Mouse (Mus musculus) left cerebral cortex, adult 9 months (tissue): Measurements from ENCODE around the gene Clasp2.
"Not testable (repeated sequence)": the region's sequence is repeated elsewhere in the genome, so short reads cannot be mapped to it uniquely, and the experiment has no call there.

Experiments
- DNase-seq, 2 experiments: peaks; one replicate each; pipeline ENCODE4 v3.0.0; 2022; ENCODE audit warnings: low spot score in 2 of 2

Gene Clasp2

DNA sequence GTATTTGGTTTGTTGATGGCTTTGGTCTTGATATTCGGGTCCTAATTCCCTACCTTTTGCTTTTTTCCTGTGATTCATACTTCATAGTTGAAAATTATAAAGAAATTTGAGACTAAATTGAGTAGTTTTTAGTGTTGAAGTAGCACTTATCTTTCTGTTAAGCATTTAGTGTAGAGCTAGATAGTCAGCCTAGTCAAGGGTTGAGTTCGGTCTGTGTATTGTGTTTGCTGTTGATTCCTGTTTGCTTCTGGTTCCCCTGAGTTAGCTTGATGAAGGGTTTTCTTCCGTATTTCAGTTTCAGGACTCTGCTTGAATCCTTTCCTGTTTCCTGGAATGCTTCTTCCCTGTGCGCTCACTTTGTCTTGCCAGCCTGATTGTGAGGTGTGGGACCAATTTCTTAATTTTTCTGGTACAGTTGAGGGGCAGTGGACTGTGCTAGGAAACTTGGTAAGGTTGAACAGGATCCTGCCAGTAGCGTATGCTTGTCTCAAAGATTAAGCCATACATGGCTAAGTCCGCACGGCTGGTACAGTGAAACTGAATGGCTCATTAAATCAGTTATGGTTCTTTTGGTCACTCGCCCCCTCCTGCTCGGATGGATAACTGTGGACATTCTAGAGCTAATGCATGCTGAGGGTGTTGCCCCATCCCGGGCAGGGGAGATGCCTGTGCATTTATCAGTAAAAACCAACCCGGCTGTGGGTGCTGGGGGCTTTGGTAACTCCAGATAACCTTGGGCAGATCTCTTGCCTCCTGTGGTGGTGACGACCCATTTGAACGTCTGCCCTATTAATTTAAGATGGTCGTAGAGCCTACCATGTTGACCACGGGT, 14.8 kb downstream of the Clasp2 start:
- DNase-seq = no peak

DNA sequence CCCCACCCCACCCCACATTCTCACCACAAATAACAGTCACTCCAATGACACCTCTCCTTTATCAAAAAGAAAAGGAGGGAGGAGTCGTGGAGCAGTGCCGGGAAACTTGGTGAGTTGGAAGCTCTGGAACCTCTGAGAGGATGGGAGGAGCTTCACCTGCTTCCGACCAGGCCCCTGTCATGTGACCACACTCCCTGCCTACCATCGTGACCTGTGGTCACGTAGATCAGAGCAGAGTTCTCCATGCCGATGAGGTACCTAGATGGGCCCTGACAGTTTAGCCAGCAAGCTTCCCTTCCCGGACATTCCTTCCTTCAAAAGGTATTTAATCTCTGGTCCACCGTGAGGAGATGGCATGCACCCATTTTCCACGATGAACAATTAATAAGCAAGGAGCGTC, 17.2 kb downstream of the Clasp2 start:
- no peak for DNase-seq

DNA sequence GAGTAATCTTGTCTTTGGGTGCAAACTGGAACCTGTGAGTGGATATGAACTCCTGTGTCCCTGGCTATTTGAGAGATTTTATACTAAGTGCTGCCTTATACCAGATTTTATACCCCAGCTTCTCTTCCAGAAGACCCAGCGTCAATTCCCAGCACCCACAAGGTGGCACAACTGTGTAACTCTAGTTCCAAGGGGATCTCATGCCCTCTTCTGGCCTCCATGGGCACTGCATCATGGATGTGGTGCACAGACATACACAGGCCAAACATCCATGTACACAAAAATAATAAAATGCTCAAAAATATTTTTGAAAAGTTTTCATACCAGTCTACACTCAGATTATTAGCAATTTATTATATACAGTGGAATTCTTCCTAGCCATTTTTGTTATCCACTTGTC, 18.4 kb downstream of the Clasp2 start:
- DNase-seq = no peak

DNA sequence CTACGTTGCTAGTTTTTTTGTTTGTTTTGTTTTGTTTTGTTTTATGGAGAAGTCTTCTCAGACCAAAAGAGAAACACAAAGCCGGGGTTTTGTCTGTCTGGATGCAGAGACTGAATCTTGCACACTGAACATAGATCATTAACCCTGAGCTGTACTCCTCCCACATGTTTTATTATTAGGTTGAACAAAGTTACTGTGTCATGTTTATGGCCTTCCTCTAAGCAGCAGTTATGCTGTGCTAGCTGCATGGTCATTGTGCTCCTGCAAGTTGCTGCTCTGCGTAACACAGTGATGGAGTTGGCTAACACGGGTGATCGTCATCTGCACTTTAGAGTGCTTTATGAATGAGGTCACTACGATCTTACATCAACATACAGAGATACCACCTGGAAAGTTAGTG, 21.1 kb downstream of the Clasp2 start:
- no peak for DNase-seq

DNA sequence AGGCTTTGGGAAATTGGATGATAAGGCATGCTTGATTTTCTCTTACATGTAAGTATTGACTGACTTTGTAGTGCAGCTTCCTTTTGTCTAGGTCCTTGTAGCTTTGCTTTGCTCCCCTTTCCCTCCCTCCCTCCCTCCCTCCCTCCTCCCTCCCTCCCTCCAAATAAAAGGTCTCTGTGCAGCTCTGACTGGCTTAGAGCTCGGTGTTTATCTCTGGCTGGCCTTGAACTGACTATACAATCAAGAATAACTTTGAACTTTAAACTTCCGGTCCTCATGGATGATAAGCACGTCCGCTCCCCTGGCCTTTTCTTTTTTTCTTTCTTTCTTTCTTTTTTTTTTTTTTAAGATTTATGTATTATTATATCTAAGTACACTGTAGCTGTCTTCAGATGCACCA, 21.9 kb downstream of the Clasp2 start:
- DNase-seq = no peak

DNA sequence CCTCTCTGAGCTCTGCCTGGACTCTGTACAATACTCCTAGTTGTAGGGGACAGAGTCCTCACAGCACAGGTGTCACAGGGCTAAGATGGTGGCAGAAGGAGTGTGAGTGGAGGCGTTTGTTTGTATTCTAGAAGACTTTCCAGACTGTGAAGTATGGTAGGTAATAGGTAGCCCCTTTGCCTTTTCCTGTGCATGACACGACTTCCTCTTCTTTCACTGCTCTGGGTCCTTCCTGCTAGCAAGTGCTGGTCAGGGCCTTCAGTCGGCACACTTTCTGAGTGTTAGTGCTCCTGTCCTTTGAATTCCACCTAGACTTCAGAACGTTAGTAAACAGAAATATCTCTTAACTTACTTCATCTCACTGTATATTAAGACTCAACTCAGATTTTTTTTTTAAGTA, 29.4 kb downstream of the Clasp2 start:
- DNase-seq = no peak

DNA sequence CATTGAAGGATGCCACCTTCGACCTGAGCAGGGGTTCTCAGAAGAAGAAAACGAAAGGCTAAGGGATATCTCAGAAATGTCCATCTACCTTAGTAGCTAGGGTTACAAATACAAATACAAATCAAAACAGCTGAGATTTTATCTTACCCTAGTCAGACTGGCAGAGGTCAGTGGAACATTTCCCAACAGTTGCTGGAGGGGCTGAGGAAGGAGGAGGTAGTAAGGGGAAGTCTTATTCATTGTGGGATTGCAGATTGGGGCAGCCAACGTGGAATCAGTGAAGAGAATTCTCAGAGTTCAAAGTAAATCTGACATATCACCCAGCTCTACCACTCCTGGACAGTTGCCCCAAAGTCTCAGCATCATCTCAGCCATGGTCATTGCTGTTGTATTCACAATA, 39.6 kb downstream of the Clasp2 start:
- DNase-seq = no peak

DNA sequence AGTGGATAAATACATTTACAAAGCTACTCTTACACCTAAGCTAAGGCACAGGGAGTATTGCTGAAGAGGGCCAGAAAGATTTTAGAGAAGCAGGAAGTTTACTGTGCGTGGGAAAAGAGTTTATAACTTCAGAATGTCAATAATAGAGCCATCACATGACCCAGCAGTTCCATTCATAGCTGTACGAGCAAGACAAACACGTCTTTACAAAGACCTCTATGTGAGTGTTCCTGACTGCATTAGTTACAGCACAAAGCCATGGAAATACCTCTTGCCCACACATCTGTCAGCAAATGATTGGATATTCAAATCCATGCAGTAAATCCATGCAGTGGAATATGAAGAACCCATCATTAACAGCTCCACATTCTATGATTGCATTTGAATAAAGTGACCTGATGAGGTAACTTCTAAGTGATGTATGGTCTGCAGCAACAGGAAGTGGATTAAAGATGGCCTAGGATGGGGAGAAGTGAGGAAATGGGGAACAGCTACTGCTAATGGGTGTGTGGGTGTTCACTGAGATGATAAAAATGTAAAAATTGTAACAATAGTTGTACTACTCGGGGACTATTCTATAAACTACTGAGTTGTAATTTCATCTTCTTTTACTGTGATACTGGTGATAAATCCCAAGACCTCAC, 41.2 kb downstream of the Clasp2 start:
- no peak for DNase-seq

DNA sequence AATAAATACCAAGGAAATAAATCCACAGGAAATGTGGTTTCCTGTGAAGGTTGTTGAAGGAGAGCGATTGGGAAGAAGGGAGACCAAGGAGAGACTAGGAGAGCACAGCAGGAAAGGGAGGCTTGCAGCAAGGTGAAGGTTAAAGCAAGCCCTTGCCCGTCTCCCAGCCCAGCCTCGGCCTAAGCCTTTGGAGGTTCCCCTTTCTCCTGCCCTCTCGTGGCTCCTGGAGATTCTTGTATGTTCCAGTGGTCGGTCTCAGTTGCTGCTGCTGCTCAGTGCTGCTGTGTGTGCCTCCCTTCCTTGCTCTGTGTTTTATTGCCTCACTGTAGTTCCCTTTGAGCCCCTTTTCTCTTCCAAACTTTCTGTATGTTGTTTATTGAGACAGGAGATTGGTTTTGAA, 42.4 kb downstream of the Clasp2 start:
- no peak for DNase-seq

DNA sequence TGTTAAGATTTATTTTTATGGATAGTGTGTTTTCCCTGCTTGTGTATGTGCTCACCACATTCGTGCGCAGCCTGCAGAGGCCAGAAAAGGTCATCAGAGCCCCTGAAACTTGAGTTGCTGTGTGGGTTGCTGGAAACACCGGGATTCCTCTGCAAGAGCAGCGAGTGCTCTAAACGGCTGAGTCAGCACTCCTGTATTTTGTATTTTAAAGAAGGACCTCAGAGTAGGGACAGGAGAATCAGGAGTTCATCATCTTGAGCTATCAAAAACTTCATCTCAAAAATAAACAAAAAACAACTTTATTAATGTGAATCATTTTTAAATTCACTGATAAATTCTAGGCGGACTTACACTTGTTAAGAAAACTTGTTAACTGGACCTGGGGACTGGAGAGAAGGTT, 48.0 kb downstream of the Clasp2 start:
- DNase-seq = not testable (repeated sequence)

DNA sequence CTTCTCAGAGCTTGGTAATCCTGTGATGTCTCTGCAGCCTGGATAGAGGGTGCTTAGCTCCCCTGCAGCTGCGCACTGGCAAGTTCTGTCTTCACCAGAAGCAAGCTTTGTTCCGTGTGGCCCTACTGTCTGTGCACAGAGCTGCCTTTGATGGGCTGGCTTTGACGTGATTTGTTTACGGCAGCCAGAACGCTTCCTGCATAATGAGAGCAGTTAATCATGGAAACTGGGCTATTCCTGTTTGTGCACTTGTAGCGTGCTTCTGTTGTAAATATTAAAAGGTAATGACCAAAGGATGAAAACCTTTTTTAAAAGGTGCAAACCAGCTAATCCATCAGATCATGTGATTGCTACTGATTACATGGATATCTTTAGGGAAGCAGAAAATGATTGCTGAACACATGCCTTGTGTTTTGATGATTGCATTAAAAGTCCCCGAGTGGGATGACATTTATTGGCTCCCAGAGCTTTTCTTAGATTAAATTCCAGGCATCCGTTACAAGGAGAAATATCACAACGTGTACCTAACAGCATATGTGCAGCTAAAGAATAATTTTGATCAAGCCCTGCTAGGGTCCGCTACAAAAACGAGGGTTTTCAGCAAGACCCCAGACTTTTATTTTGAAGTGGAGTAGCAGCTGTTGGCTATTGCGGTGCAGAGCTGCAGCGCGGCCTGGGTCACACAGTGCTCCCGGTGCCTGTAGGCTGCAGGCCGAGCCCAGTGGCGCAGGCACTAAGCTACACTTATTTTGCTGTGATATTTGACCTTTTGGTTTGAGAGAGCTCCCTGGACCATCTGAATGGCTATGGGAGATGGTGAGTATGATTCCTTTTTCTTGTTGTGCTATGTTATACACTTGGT, 51.6 kb downstream of the Clasp2 start:
- peak; percentile 78 to 86 for DNase-seq

DNA sequence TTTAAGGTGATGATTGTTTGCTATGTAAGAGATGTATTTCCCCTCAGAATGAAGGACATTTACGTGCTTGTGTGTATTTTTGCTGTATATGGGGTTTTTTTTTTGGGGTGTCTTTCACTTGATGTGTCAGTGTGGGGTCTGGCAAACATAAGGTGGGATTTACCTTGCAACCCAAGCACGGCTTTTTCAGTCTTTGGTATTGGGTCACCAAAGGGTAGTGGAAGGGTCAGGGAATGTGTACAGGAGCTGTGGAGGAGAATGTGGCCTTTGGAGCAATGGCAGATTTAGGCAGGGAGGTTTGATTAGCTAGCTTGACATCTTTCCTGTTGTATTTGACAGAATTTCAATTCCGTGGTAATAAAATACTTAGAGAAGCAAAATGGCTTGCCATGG, 52.2 kb downstream of the Clasp2 start:
- no peak for DNase-seq

DNA sequence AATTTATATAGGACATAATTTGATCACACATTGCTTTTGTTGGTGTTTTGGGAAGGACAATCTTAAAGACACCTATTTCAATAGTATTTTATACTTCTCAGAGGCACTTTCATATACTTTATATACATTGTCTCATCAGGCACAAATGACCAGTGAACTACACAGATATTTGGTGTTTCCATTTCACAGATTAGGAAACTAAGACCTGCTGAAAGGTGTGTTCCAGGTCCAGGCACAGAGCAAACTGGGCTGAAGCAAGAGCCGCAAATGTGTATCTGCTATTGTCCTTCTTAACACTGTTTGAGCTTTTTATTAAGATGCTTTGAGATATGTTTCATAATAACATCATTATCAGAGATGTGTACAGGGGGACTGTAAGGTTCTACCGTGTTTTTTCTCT, 52.7 kb downstream of the Clasp2 start:
- no peak for DNase-seq

DNA sequence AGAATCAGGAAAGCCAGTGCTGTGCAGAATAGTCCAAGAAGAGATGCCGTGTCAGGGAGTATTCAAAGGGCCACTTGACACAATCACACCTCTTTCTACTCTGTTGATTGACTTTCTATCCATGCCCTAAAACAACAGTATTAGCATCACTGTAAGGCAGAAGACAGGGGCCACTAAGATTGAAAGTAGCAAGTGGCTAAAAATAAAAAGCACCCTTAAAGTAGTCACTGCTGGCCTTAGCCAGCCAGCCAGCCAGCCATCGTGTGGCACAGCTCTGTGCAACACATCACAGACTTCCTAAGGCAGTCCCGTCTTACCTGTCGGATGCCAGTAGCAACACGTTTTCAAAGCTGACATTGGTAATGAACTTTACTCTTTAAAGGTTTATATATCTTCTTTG, 55.9 kb downstream of the Clasp2 start:
- no peak for DNase-seq

DNA sequence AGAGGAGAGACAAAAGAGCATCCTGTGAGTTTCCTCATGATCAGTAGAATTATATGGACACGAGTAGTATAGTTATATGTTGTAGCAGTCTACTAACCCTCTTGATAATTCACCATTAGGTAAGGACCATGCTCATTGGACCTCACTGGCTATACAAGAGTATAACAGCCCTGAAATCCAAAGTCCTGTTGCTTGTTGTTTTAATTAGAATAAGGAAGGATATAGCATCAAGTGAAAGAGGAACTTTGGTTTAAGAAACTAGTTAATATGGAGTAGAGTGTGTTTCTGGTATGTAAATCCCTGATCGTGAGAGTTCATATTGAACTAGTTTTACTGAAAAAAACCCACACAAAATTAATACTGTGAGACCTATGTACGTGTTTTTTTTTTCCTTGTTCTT, 59.4 kb downstream of the Clasp2 start:
- no peak for DNase-seq

DNA sequence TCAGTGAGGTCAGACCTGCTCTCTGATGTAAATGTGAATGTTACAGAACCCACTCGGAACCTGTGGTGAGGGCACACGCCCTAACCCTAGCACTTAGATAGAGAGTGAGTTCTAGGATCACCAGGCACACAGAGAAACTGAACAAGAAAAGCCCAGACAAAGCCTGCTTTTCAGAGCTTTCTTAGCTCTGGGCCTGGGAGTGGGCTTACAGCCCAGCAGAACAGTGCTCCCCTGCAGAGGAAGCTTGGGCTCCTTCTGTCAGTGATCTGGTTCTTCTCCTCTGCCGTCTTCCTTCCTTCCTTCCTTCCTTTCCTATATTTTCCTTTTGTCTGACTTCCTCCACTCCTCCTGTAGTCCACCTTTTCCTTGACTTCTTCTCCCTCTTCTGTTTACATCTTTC, 61.5 kb downstream of the Clasp2 start:
- no peak for DNase-seq

DNA sequence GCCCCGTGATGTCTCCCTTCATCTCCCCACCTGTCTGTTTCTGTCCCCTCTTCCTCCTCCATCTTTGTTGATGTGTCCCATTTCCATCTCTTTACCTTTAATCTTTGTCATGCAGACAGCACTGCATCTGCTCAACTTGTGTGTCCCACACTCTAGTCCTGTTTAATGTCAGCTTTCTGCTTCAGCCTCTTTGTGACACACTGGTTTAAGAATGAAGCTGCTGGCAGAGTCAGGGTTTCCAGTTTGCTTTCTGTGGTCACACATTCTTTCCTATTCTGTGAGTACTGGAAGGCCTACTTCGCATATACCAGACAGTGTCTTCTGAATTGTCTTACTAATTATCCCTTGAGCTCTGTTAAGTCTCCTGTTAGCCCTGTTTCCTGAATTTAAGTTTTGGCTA, 62.5 kb downstream of the Clasp2 start:
- no peak for DNase-seq

DNA sequence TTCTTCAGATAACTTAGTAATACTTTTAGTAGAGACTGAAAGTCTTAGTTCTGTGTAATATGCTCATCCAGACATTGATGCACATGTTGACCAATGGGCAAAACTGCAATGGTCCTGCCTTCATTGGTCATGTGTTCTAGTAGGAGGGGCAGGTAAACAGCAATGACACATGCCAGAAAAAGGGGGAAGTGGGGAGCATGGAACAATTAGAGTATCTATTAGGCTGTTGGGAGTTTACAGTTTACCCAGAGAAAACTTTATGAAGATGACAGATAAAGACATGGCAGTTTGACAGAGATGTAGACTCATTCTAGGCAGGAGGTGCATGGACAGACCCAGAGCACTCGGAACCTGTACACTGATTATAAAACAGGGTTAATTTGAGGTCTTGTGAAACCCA, 64.1 kb downstream of the Clasp2 start:
- DNase-seq = no peak

DNA sequence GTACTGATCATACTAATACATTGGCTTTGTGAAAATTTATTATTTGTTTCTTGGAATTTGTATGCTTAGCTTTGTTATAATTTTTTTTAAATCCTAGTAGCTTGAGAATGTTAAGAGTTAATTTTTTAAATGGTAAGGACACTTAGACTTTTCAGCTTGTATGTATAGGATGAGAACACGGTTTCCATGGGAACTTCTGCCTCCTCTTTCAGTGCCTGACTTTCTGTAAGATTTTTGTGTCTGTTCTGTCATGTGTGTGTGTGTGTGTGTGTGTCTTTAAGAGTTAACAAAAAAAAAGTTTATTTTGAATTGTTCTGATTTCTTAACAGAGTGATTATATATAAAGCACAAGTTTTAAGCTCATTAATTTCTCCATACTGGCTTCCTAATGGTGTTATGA, 70.1 kb downstream of the Clasp2 start:
- DNase-seq = no peak

DNA sequence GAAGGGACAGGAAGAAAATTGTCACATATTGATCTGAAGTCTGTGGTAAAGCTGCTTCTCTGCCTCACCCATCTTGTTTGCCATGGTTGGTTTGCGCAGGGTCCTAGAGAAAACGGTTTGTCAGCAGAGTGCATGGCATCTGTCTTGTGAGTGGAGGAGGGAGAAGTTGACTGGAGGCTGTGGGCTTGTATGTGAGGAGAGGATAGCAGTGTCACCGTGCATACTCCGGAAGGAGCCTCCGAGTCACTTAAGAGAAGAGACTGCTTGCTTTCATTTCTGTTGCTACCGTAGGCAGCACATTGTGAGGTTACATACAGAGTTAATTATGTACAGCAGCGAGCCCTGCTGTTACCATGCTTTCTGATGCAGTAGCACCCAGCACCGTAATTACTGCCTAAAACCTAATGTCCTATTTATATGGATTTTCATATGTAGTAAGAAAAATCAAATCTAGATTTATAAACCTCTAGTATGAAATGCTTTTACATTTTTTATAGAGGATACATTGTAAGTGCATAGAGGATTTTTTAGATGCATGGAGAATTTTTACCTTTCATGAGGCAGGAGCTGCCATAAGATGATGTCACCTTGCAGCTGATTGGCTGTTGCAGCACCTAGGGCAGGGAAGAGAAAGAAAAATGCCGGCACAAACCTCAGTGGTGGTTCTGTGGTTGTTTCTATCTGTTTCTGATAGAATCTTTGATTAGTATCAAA, 70.8 kb downstream of the Clasp2 start:
- DNase-seq = peak; percentile 49 to 74

DNA sequence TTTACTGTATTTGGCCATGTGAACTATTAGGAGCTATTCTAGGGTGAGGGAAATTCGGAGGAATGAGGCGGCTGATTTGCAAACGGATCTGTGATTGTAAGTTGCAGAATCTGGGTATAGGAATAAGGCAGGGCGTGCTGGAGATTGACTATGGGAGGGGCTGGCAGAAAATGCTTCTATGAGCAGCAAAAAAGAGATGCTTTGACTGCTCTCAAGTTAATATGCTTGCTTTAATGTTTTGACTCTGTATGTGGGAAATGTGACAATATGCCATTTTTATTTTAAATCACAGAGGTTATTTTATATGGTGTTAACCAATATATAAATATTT, 71.4 kb downstream of the Clasp2 start:
- DNase-seq = peak in 1 of 2 experiments; percentile 63

DNA sequence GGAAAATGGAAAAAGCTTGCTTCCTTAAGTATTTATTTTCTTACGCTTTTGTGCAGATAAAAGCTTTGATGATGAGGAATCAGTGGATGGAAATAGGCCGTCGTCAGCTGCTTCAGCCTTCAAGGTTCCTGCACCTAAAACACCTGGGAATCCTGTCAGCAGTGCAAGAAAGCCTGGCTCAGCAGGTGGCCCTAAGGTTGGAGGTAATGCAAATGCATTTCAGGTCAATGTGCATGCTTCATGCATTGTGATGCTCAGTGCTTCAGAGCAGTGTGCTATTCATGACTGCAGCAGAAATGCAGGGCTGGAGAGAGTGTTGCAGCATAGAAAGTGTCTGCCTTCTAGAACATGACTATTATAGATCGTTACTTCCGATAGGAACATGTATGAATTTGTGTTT, 71.8 kb downstream of the Clasp2 start:
- DNase-seq = no peak
